Mouse (Mus musculus) liver, embryonic 12.5 days (tissue): ENCODE measurements around the gene Etv5. TPM values are rescaled to one million over a fixed set of nuclear protein-coding genes. Genes with fewer than 3 reads are reported as not detected.

Experiments used
- ATAC-seq: fragments of 200-750 bp; cut with Nextera tagmentation; 2 replicates; pipeline ENCODE4 v1.8.0; 2017; ENCODE audit warnings: moderate number of reproducible peaks, mild to moderate bottlenecking, moderate library complexity
- H3K27ac ChIP-seq: fragments of 300-500 bp; sonication (generic); 2 replicates; pipeline ENCODE4 v1.5.1; 2016; ENCODE audit warnings: mild to moderate bottlenecking
- H3K27me3 ChIP-seq: fragments of 300-500 bp; sonication (generic); replicated peaks from 2 replicates; pipeline ENCODE4 v1.6.1; 2016; ENCODE audit warnings: mild to moderate bottlenecking, moderate library complexity
- H3K36me3 ChIP-seq: fragments of 300-500 bp; sonication (generic); 2 replicates; pipeline ENCODE4 v1.6.1; 2016; ENCODE audit warnings: mild to moderate bottlenecking, moderate library complexity
- H3K4me1 ChIP-seq: fragments of 300-500 bp; sonication (generic); 2 replicates; pipeline ENCODE4 v1.6.1; 2016
- H3K4me2 ChIP-seq: fragments of 300-500 bp; sonication (generic); 2 replicates; pipeline ENCODE4 v1.6.1; 2016; ENCODE audit warnings: mild to moderate bottlenecking, moderate library complexity
- H3K4me3 ChIP-seq: fragments of 300-500 bp; sonication (generic); 2 replicates; pipeline ENCODE4 v1.5.1; 2016; ENCODE audit warnings: mild to moderate bottlenecking, moderate library complexity
- H3K9ac ChIP-seq: fragments of 300-500 bp; sonication (generic); 2 replicates; pipeline ENCODE4 v1.6.1; 2016; ENCODE audit warnings: mild to moderate bottlenecking, moderate library complexity
- H3K9me3 ChIP-seq: fragments of 300-500 bp; sonication (generic); replicated peaks from 2 replicates; pipeline ENCODE4 v1.6.1; 2016; ENCODE audit warnings: mild to moderate bottlenecking, moderate library complexity
- WGBS: fragments of 180-500 bp; shearing (Covaris S2); methylation state at CpG from one replicate; pipeline ENCODE4 v1.1.7; 2016; ENCODE audit not compliant: insufficient replicate concordance; 5-methylcytosine and 5-hydroxymethylcytosine counted together
- polyA plus RNA-seq: library from polyadenylated mRNA; unstranded; fragments of >200 nt; fragmentation: Nextera tagmentation; extraction: Ambion mirVana; gene quantifications from 2 replicates; pipeline ENCODE4 v1.2.1, GENCODE M21; 2016

Etv5 gene
- polyA plus RNA-seq, 1 experiment from 2014 or later, result 8.0 TPM

DNA sequence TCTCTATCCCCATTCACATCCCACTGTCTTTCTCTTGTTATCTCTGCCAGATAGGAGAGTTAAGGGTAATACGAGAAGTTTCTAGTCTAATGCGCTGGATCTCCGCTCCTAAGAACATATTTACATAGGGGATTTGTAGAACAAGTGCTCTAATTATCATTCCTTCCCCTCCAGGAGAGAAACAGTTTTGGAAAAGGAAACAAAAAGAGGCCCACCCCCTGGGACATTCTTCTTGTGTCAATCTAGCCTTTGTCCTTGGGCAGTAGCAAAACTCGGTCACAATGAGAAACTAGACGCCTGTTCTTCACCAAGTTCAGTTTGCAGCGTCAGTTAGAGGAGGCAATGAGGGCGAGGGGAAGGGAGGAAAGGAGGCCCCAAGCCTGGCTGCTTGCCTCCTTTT is 2.7 kb upstream of the Etv5 start:
- Histone ChIP-seq H3K4me2 (no peak overlapping the region), H3K4me3 (no peak overlapping the region), H3K27ac (no peak overlapping the region), H3K9ac (no peak overlapping the region), H3K4me1 (peaks cover 15% of the 10 kb centered on the region), H3K36me3 (no peaks in the 10 kb centered on the region), H3K27me3 (peaks cover 47% of the 10 kb centered on the region), H3K9me3 (no peaks in the 10 kb centered on the region)
- 72% methylated on average over 7 of the region's 7 CpGs for WGBS
- no peak for ATAC-seq

- H3K9me3 ChIP-seq, result no peaks in the 10 kb centered on the region
- 80% methylated on average over 4 of the region's 4 CpGs for WGBS
- H3K9ac ChIP-seq, result no peak overlapping the region
- H3K27ac ChIP-seq, result no peak overlapping the region
- H3K27me3 ChIP-seq, result peaks cover 48% of the 10 kb centered on the region
- H3K4me2 ChIP-seq, result peak overlapping the region; percentile 87; the same call in 1 of the 2 replicates
- no peak for ATAC-seq
- H3K4me3 ChIP-seq, result no peak overlapping the region
- no peaks in the 10 kb centered on the region for H3K36me3 ChIP-seq
- H3K4me1 ChIP-seq, result peaks cover 16% of the 10 kb centered on the region
Observed at GRCm38 (mm10) chr16:22441317-22441716, 1.8 kb upstream of the Etv5 start.

DNA sequence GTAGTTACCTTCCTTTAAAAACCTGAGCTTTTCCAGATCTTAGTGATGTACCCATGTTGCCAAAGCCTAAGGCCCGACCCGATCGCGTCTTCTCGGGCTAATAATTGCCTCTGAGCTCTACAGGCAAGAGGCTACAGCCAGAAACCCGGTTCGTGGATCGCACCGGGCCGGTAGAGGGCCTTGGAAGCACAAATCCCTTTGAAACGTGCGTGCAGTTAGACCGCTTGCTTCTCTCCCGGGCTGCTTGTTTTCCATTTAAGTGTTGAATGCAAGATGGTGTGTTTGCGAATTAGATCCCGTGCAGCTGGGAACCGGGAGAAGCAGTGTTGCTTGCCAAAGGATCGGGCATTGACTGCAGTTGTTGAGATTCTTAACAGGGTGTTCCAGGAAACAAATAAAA is 750 bp upstream of the Etv5 start:
- no peak for ATAC-seq
- peak overlapping the region; percentile 67 for H3K9ac ChIP-seq

GRCm38 (mm10) chr16:22438441-22439373 is 812 bp downstream of the Etv5 start:
- Histone ChIP-seq H3K27ac (peak overlapping the region; percentile 64; the same call in 1 of the 2 replicates), H3K36me3 (no peaks in the 10 kb centered on the region), H3K4me1 (peaks cover 18% of the 10 kb centered on the region), H3K4me3 (peak overlapping the region; percentile 70), H3K9ac (peak overlapping the region; percentile 71), H3K4me2 (peak overlapping the region; percentile 87), H3K9me3 (no peaks in the 10 kb centered on the region), H3K27me3 (peaks cover 62% of the 10 kb centered on the region)
- WGBS, result under 1% methylated on average over 59 of the region's 59 CpGs
- peak; percentile 10 for ATAC-seq

More for the DNA sequence above, 750 bp upstream of the Etv5 start:
- Histone ChIP-seq H3K4me1 (peaks cover 18% of the 10 kb centered on the region), H3K4me3 (peak overlapping the region; percentile 70), H3K36me3 (no peaks in the 10 kb centered on the region), H3K27ac (peak overlapping the region; percentile 62), H3K27me3 (peaks cover 55% of the 10 kb centered on the region), H3K4me2 (peak overlapping the region; percentile 87), H3K9me3 (no peaks in the 10 kb centered on the region)
- WGBS, result 1% methylated on average over 18 of the region's 18 CpGs

DNA sequence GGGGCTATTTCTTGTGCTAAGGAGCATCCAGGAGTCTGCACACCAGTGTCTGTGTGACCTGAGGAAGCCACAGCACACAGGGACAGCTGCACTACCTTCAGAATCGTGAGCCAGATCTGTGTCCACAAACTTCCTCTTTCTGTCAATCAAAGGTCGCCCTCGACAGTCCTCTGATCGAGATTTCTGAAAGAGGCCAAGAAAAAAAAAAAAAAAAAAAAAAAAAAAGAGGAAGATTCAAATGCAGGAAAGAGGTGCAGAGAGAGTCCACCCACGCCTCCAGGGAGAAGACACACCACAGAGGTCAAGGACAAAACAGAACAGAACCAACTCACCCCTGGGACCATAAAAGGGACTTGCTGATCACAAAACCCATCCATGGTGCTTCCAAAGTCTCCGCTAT is 3.4 kb downstream of the Etv5 start:
- Histone ChIP-seq H3K4me3 (no peak overlapping the region), H3K9ac (no peak overlapping the region), H3K27ac (no peak overlapping the region), H3K36me3 (no peaks in the 10 kb centered on the region), H3K4me1 (peaks cover 21% of the 10 kb centered on the region), H3K9me3 (no peaks in the 10 kb centered on the region), H3K4me2 (no peak overlapping the region), H3K27me3 (peaks cover 52% of the 10 kb centered on the region)
- ATAC-seq, result no peak
- 10% methylated on average over 6 of the region's 6 CpGs for WGBS

GRCm38 (mm10) chr16:22434530-22434929 is 5.0 kb downstream of the Etv5 start:
- H3K4me2 ChIP-seq, result no peak overlapping the region
- ATAC-seq, result no peak
- no peaks in the 10 kb centered on the region for H3K9me3 ChIP-seq
- H3K9ac ChIP-seq, result no peak overlapping the region
- H3K27ac ChIP-seq, result no peak overlapping the region
- WGBS, result 77% methylated on average over 5 of the region's 5 CpGs
- no peaks in the 10 kb centered on the region for H3K36me3 ChIP-seq
- H3K27me3 ChIP-seq, result peaks cover 42% of the 10 kb centered on the region
- H3K4me1 ChIP-seq, result peaks cover 12% of the 10 kb centered on the region
- H3K4me3 ChIP-seq, result no peak overlapping the region

DNA sequence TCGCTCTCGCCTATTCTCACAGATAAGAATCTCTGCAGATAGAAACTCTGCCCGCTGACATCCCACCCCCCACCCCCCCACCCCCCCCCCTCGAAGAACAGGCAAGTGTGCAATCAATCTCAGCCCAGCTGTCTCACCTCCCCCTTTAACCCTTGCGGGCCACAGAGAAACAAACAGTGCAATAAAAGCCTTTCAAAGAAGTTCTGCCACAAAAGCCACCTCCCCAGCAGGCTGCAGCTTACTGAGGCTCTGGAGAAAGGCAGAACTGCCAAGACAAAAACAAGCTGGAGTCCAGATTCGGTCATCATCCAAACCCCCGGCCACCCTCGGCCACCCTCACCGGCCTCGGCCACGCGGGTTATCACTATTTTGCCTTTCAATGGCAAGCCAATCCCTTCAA is 5.6 kb downstream of the Etv5 start:
- Histone ChIP-seq H3K27ac (no peak overlapping the region), H3K4me2 (0 out of 2 replicates have a peak overlapping the region, but pooled peaks have one; percentile 8), H3K9ac (no peak overlapping the region), H3K4me3 (no peak overlapping the region), H3K36me3 (no peaks in the 10 kb centered on the region), H3K9me3 (no peaks in the 10 kb centered on the region), H3K4me1 (peaks cover 16% of the 10 kb centered on the region), H3K27me3 (peaks cover 36% of the 10 kb centered on the region)
- WGBS, result 55% methylated on average over 12 of the region's 12 CpGs
- ATAC-seq, result no peak

DNA sequence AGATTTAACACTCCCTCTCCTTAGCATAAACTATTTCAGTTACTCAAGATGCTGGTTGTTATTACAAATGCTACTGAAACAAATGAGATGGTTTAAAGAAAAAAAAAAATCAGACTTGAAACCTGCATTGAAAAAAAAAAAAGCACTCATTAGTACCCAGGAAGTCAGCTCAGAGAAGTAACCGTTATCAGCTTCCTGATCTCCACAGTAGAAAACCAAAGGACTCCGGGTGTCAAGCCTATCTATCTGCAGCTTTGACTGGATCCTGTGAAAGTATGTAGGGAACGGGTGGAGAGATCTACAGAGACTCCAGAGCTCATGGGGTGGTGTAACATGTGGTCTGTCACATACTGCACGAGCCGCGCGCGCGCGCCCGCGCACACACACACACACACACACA is 7.7 kb downstream of the Etv5 start:
- 27% methylated on average over 12 of the region's 12 CpGs for WGBS
- no peak overlapping the region for H3K4me2 ChIP-seq
- no peak for ATAC-seq
- no peak overlapping the region for H3K27ac ChIP-seq
- peaks cover 19% of the 10 kb centered on the region for H3K27me3 ChIP-seq
- no peaks in the 10 kb centered on the region for H3K9me3 ChIP-seq
- no peaks in the 10 kb centered on the region for H3K36me3 ChIP-seq
- H3K4me3 ChIP-seq, result no peak overlapping the region
- H3K9ac ChIP-seq, result no peak overlapping the region
- peaks cover 19% of the 10 kb centered on the region; the same call in 1 of the 2 replicates for H3K4me1 ChIP-seq

DNA sequence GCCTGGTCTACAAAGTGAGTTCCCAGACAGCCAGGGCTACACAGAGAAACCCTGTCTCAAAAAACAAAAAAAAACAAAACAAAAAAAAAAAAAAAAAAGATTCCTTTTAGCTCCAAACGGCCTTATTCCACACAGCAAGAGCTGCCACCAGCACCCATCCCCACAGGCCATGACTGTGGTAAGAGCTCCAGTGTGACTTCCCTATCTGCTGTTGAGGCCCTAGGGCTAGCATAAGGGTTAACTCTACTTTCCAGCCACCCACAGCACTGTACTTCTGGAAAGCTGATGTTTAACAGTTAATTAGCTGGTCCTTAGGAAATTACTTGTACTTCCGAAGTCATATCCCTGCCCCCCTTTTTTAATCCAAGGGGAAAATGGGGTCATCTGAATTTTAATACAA is 8.2 kb downstream of the Etv5 start:
- ATAC-seq, result no peak
- no peaks in the 10 kb centered on the region for H3K36me3 ChIP-seq
- WGBS, result 42% methylated on average over 2 of the region's 2 CpGs
- H3K9me3 ChIP-seq, result no peaks in the 10 kb centered on the region
- H3K4me2 ChIP-seq, result no peak overlapping the region
- peaks cover 18% of the 10 kb centered on the region for H3K27me3 ChIP-seq
- peaks cover 18% of the 10 kb centered on the region; the same call in 1 of the 2 replicates for H3K4me1 ChIP-seq
- no peak overlapping the region for H3K4me3 ChIP-seq
- H3K27ac ChIP-seq, result no peak overlapping the region
- no peak overlapping the region for H3K9ac ChIP-seq

DNA sequence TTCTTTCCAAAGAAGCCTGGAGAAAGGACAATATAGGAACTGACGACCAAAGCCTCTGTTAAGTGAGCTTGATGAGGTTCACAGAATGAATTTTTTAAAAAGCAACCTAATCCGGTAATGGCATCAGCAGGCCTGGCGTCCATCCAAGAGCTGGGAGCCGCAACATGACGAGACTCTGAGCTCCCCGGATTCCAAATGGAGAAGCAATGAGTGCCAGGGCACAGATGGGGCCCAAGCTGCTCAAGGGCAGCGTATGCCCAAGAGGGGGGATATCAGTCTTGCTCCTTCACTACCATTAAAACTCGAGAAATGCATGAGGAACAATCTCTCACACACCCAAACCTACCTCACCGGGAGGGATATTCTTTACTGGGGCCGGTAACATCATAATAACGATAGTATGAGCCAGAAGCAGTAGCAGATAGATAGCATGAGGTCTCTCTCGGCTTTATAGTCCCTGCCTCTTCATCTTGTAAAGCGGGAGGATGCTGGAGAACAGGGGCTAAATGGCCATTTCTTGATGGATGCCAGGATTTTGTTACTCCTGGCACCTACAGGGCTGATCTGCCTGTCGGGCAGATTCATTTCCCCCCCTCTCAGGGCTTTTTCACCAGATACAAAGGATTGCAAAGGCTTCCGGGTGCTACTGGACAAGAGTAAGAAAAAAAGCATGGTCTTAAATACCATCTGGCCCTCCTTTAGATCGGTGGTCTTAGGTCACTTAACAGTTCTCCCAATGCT is 9.1 kb downstream of the Etv5 start:
- Histone ChIP-seq H3K27ac (no peak overlapping the region), H3K9ac (no peak overlapping the region), H3K4me3 (no peak overlapping the region), H3K4me1 (peaks cover 16% of the 10 kb centered on the region; the same call in 1 of the 2 replicates), H3K36me3 (no peaks in the 10 kb centered on the region), H3K4me2 (no peak overlapping the region), H3K9me3 (no peaks in the 10 kb centered on the region), H3K27me3 (peaks cover 12% of the 10 kb centered on the region)
- WGBS, result 76% methylated on average over 16 of the region's 16 CpGs
- ATAC-seq, result no peak

DNA sequence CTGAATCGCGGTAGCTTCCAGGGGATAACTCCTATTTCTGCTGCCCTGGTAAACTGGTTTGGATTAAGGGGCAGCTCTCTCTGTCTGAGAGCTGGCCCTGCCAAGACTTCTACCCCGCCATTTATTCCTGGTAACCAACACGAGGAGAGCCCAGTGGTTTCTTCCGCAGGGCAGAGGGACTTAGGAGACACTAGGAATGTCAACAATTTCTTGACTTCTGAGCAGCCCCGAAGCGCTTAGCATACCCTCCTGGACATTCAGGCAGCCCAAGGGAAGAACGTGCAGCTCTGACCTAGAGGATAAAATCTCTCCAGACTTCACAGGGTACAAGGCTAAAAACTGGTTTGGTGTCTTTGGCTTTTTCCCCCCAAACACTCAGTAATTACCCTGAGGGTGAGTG is 10.1 kb downstream of the Etv5 start:
- Histone ChIP-seq H3K4me3 (no peak overlapping the region), H3K27ac (no peak overlapping the region), H3K36me3 (no peaks in the 10 kb centered on the region), H3K4me2 (peak overlapping the region; percentile 31; the same call in 1 of the 2 replicates), H3K9ac (no peak overlapping the region), H3K9me3 (no peaks in the 10 kb centered on the region), H3K27me3 (peaks cover 9% of the 10 kb centered on the region), H3K4me1 (peaks cover 16% of the 10 kb centered on the region; the same call in 1 of the 2 replicates)
- WGBS, result 27% methylated on average over 8 of the region's 8 CpGs
- ATAC-seq, result no peak

DNA sequence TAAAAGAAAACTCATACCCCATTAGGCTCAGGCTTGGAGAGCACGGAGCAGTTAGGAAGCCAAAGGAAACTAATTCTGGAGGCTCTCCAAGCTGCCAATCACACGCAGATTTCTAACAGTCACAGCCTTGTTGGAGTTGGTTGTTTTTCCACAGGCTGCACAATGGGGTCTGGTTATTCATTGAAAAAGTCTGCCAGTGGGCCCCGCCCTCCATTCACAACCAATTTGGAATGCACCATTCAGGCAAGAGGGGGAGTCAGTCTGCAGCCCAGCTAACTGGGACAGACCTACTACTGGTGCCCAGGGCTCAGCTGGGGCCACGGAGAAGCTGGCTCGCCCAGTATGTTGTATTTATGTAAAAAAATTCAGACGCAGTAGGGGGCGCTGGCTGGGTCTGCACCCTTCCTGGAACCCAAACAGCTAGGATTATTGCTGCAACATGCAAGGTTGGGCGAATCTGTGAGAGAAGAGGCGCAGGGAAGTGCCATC is 10.6 kb downstream of the Etv5 start:
- Histone ChIP-seq H3K9ac (no peak overlapping the region), H3K4me1 (peaks cover 16% of the 10 kb centered on the region; the same call in 1 of the 2 replicates), H3K27ac (no peak overlapping the region), H3K9me3 (no peaks in the 10 kb centered on the region), H3K4me3 (no peak overlapping the region), H3K27me3 (peaks cover 4% of the 10 kb centered on the region), H3K4me2 (peak overlapping the region; percentile 31; the same call in 1 of the 2 replicates), H3K36me3 (no peaks in the 10 kb centered on the region)
- WGBS, result 12% methylated on average over 9 of the region's 9 CpGs
- ATAC-seq, result peak; percentile 72
